Mouse (Mus musculus) brain, embryonic 14.5 days (tissue): ENCODE measurements around the gene Tfap2b. TPM values are rescaled to one million over a fixed set of nuclear protein-coding genes. Genes with fewer than 3 reads are reported as not detected.

Experiments used
- DNase-seq: peaks from one replicate; pipeline ENCODE4 v3.0.0-alpha.2; 2011; ENCODE audit warnings: low read depth
- CTCF ChIP-seq: fragments of 200-500 bp; IDR thresholded peaks from 2 replicates; pipeline ENCODE4 v1.5.1; 2012; ENCODE audit warnings: inconsistent platforms, mild to moderate bottlenecking, moderate library complexity, borderline replicate concordance; ENCODE audit not compliant: insufficient read depth, insufficient read length; ENCODE audit errors: extremely low read depth
- POLR2A ChIP-seq: fragments of 200-500 bp; IDR thresholded peaks from 2 replicates; pipeline ENCODE4 v1.6.1; 2012; ENCODE audit warnings: mild to moderate bottlenecking, inconsistent platforms, borderline replicate concordance; ENCODE audit not compliant: poor library complexity, insufficient read depth, insufficient read length, severe bottlenecking; ENCODE audit errors: extremely low read depth
- polyA plus RNA-seq: library from polyadenylated mRNA; depleted of rRNA; stranded (reverse); fragments of >200 nt; gene quantifications from 2 replicates; pipeline ENCODE4 v1.2.3, GENCODE M21; 2012; rRNA removed

Tfap2b gene
- polyA plus RNA-seq, 1 experiment = 125 TPM

DNA sequence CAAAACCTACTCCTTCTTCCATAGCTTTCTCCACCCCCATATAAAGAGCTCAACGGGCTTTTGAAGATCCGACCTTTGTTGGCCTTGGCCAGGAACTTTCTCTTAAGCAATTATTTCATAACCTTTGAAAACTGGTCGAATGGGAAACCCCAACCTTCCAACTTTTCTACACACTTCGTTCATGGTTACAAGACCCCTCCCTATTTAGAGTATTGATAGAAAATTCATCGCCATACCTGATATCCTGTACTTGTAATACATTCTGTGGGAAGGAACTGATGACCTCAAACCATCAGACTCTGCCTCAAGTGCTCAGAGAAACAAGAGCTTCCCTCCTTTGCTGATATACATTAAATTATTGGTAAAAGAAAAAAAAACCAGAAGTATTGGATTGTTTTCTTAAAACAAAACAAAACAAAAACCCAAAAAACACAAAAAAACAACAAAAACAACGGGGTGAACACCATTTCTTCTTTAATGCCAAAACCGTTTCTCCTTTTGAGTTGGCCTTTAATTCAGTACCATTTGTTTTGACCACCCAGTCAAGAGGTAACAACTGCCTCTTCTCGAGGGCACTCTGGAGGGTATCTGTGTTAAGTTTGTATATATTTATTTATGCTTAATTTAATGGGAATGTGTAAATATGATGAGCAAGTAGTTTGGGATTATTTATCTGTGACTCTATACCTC is 29.2 kb downstream of the Tfap2b start:
- TF ChIP-seq POLR2A (no peak), CTCF (no peak)
- DNase-seq = no peak

DNA sequence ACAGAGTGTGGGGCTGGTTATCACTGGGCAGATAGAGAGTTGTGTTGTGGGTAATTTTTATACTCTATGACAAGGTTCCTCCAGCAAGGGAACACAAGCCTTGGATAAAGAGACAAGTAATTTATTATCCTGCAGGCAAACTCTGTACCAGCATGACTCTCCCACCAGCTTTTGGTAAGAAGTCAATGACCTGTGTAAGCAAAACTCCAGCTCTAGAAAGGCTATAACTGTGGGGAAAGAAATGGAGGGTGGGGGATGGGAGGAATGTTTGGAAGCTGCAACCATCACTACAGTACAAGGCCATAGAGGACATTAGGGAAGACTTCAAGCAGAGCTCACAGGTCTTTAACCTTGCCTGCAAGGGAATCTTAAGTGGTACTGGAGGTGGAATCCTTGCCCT is 31.3 kb downstream of the Tfap2b start:
- TF ChIP-seq CTCF (no peak), POLR2A (no peak)
- no peak for DNase-seq

DNA sequence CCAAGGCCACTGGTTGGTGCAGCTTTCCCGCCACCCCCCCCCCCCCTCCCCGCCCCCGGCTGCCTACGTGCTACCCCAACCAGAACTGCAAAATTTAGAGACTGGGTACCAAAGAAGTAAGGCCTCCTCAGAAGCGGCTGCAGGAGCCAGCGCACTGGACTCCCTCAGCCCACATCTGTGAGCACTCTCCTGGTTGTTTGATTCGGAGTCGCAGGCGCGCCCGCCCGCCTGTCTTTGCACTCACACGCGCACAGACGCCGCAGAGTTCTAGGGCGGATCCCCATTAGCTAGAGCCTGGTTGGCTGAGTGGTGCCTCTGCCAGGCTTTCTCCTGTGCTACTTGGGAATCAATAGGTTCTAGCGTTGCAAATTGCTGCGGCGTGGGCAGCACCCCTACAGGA is 32.6 kb downstream of the Tfap2b start:
- no peak for TF ChIP-seq CTCF
- TF ChIP-seq POLR2A = no peak
- no peak for DNase-seq

DNA sequence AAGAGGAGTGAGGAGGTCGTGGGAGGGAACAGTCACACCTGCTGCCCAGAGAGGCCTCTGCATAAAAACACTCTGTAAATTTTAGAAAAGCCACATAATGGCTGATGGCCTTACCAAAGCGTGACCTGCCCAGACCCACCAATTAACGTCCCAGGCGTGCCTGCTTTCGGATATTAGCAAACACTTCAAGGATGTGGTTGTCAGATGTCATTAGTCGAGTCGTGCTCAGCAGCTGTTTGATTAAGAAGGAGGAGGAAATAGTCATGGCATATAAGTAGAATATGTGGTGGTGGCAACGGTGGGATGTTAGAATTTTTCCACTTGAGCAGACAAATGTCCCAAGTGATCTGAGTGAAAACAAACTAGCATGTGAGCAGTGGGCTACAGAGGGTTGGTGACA is 33.3 kb downstream of the Tfap2b start:
- no peak for DNase-seq
- no peak for TF ChIP-seq CTCF
- TF ChIP-seq POLR2A = no peak

DNA sequence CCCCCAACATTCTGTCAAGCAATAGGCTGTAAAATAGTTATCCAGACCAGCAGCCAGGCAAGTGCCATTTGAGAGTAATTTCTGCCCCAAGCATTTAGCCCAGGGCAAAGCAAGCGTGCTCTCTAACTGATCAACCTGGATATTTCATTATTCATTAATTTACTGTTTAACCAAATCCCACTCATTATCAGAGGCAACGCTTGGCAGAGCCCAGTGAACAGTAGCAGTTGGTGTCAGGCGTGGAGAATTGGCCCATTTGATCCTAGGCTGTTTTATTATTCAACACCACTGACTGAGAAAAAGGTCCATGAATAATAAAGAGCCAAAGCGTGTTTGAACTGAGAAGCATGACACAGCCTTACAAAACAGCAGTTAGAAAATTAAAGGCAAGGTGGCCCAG is 36.3 kb downstream of the Tfap2b start:
- TF ChIP-seq POLR2A (no peak), CTCF (no peak)
- peak; percentile 94 for DNase-seq

DNA sequence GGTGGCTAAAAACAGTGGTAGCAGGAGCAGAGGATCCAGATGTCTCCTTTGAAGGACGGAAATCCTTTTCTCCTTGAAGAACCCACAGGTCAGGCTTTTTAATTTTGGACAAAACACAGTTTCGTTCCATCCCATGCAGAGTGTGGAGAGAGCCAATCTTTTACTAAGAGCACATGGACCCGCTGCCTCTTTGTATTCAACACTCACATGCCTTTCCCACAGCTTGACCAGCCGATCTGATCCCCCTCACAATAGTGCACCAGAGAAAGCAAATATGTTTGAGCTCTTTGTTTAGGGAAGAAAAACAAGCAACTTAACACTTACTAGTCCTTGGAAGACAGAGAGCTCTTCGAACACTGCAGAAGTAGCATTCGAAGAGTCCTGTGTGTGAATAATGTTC is 42.6 kb downstream of the Tfap2b start:
- no peak for TF ChIP-seq POLR2A
- TF ChIP-seq CTCF = no peak
- DNase-seq = peak; percentile 34

DNA sequence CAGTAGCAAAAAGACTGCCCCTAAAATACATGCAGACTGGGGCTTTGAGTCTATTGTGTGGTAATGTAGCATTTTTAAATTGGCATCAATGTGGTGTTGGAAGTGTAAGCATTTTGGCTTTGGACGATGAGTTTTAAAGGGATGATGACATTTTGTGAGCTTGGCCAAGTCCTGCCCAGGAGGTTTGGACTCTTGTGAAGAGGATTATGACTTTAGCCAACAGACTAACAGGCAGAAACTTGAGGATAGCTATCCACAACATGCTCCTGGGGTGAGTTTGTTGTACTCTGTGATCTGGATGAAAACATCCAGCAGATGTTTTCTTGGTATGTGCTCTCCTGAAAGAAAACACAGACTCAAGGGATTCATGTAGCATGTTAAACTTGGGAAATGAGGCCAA is 60.9 kb downstream of the Tfap2b start:
- TF ChIP-seq POLR2A = no peak
- TF ChIP-seq CTCF = no peak
- DNase-seq = no peak

Other genes with a start within 250 kb of the Tfap2b start
- 17.1 and 21.2 TPM in 2 replicates for gene Tfap2d, start 105.9 kb upstream of the Tfap2b start, polyA plus RNA-seq